Mouse (Mus musculus) telencephalon, adult 2 months (tissue): ENCODE results near the gene Supt16.

ENCODE experiments used
- DNase-seq: peaks from one replicate; pipeline ENCODE4 v3.0.0-alpha.2; 2011; ENCODE audit warnings: low read depth, low spot score

The Supt16 gene

DNA sequence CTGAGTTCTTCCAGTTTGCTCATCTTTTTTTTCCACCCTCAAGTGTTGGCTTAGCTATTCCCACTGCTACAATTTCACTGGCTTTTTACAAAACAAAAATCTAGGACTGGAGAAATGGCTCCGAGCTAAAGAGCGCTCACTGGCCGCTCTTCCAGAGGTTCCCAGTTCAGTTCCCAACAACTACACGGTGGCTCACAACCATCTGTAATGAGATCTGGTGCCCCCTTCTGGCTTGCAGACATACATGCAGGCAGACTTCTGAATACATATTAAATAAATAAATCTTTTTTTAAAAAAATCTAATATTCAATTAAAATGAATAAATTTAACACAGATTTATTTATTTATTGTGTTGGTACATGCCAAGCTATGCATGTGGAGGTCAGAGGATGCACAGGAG, 50.7 kb downstream of the Supt16 start:
- DNase-seq, result no peak

DNA sequence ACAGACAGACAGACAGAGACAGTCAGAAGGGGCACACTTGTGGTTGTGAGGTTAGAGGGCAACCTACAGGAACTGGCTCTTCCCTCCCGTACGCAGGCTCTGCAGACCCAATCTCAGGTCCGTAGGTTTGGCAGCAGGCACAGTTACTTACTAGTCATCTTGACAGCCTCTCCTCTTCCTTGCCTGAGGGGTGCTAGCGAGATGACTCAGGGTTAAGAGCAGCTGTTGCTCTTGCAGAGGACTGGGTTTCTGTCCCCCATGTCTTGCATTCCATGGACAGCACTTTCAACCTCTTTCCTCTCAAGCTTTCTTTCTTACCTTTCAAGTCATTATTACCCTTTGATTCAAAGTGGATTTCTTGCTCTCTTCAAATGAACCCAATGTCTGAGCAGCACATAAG, 53.1 kb downstream of the Supt16 start:
- no peak for DNase-seq

DNA sequence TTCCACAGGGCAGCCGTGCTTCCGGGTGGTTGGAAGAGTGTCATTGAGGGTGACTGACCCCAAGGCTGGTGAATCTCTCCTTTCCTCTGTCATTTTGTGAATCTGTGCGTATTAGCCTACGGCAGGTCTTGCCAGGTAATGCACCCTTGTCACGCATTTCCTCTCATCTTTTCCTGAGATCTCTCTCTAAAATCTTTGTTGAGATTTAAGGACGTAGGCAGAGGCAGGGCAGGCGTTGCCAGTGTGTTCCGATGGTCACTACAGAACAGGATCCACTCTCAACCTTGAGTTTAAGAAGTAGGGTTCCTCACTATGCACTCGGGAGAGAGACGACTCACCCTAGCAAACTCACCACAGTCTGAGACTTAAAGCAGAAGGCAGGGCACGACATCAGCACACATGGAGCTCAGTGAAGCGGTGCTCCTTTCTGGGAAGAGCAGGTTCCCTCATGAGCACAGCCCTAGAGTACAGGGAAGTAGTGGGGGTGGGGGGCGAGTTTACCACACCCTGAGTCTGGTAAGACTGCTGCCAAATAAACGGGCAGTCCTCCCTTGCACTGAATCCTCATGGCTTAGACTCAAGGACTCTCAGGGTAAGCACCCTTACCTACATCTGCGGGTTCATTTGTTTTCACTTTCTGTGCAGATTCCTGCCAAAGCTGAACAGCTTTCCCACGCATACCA, 55.6 kb downstream of the Supt16 start:
- DNase-seq, result no peak

DNA sequence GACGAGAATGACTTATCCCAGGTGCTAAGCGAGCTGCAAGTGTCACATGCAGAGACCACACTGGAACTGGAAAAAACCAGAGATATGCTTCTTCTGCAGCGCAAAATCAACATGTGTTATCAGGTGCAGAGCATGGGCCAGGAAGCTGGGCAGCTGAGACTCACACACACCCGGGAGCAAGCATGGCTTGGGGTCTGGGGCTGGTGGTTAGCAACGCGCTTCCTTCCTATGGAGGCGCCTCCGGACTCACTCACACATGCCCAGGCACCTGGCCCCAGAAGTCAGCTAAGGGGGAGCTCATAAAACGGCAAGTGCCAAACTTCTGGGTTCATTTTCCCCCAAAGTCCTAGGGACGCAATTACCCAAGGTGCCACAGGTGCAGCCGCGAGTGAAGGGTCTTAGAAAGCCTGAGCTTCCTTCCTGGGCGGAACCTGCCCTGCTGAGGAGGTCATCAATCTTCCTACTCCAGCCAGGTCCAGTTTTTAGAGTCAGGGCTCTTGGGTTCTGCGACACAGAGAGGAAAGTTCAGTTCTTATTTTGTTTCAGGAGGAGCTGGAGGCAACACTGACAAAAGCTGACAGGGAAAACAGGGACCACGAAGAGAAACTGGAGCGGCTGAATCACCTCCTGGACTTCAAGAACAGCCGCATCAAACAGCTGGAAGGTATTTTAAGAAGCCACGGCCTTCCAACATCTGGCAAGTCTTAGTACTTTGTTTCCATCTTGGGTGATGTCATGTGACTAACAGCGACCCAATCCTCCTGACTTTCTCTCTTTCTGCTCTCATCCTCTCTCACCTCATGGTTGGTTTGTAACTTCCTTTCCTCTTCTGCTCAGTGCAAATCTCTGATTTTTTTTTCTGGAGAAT, 56.4 kb downstream of the Supt16 start:
- no peak for DNase-seq

DNA sequence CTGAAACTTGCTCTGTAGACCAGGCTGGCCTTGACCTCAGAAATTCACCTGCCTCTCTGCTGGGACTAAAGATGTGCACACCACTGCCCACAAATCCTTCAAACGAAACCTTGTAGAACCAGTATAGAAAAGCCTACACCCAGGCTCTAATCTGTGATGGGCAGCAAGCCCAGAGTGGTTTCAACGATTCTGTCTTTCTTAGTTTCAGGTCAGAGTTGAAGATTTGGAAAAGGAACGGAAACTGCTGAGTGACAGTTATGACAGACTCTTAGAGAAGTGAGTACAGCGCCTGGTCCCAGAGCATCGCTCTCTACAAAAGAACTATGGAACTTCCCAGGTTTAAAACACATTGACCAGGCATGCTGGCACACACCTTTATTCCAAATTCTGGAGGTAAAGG, 63.6 kb downstream of the Supt16 start:
- no peak for DNase-seq

DNA sequence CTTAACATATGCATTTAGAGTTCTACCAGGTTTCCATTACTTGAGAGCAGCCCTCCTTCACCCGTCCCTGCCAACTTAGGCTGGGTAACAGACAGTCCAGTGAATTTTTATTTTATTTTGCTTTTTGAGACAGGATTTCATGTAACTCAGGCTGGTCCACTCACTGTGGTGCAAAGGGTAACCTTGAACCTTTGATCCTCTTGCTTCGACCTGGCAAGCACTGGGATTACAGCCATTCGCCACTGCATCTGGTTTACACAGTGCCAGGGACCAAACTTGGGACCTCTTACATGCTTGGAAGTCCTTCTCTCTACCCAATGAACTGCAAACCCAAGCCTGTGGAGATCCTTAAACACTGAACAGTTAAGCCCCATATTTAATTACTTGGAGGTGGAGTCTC, 72.6 kb downstream of the Supt16 start:
- no peak for DNase-seq

DNA sequence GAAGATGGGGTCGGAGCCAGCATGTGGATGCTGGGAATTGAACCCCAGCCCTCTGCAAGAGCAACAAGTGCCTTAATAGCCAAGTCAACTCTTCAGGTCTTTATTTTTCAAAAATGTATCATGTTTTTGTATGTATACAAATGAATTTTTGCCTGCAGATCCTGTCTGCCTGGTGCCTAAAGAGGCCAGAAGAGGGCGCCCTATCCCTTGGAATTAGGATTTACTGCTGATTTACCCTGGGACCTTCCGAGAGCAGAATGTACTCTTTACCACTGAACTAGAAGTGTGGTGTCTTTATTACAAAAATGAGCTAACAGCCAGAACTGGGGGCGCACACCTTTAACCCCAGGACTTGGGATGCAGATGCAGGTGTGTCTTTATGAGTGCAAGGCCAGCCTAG, 73.3 kb downstream of the Supt16 start:
- no peak for DNase-seq

DNA sequence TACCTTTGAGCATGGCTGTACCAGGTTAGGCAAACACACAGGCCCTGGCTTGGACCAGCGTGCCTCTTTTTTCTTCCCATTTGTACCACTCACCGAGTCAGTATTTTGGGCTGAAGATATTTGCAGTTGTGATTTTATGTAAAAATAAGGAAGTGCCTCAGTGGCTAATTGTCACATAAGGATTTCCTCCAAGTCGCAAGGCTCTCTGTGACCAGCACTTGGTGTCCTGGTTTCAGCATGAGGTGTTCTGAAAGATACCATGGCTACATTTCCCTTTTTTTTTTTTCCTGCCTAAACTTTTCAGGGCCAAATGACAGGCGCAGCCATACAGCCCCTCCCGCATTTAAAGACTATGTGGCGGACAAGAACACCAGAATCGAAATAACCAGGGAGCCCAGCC, 77.0 kb downstream of the Supt16 start:
- no peak for DNase-seq

DNA sequence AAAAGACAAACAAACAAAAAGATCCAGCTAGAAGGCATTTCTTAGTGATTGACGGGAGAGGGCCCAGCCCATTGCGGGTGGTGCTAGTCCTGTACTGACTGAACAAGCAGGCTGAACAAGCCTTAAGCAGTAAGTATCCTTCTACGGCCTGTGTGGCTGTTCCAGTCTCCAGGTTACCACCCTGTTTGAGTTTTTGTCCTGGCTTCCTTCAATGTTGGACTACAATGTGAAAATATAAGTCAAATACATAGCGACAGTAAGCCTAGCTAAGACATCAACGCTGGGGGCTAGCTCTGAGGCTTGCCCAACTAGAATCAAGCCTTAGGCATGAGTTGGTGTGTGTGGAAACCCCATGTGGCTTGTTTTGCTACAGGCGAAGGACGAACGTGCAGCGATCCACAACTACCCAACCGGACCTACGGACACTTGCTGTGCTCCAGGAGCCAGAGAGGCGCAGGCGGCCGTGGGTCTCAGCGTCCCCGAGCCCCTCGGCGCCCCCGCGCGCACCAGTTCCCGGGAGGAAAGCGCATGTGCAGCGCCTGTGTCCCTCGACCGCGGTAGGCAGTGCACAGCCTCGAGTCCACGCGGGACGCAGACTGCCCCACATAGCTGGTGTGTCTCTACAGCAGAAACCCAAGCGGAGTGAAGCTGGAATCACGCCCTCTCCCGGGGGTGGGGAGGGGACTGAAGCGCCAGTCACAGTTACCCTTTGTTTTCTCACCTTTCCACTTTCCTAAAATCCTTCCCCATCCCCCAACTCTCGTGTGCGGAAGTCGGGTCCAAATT, 78.2 kb downstream of the Supt16 start:
- DNase-seq, result no peak

DNA sequence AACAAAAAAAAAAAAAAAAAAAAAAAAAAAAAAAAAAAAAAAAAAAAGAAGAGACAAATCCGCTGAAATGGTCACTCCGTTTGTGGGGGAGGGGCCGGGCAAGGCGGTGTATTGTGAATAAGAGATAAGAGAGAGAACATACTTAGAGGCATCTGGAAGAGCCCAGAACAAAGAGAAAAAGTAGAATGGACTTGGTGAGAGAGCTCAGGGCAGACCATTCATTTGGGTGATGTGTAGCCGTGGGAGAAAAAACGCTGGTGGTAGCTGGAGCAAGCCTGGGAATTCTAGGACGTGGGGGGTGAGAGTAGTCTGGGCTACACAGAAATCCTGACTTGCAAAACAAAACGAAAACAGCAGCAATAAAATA, 78.8 kb downstream of the Supt16 start:
- DNase-seq, result no peak

DNA sequence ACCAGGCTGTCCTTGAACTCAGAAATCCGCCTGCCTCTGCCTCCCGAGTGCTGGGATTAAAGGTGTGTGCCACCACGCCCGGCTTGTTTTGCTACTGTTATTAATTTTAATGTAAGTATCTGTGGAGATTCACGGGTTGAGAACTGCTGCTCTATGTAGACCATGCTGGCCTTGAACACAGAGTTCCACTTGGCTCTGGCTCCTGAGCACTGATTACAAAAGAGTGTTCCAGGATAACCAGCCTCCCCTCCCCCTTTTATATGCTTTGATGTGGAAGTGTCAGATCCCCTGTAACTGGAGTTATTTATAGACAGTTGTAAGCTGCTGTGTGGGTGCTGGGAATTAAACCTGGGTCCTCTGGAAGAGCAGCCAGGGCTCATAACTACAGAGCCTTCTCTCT, 80.0 kb downstream of the Supt16 start:
- DNase-seq, result no peak

DNA sequence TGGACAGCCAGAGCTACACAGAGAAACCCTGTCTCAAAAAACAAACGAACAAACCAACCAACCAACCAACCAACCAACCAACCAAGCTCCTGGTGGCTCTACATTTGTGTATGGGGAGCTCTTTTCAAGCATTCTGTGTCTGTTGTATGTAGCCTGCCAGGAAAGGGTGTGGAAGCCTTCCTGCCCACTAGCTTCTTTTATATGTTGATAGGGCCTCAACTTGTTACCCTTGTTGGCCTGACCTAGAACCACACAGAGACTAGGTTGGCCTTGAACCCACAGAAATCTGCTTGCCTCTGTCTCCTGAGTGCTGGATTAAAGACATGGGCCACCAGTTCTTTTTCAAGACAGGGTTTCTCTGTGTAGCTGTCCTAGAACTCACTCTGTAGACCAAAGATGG, 83.1 kb downstream of the Supt16 start:
- DNase-seq, result no peak
